Mouse (Mus musculus) hindbrain, embryonic 15.5 days (tissue): ENCODE results near the gene Nmrk2. TPM values are rescaled to one million over a fixed set of nuclear protein-coding genes. Genes with fewer than 3 reads are reported as not detected.
"Not testable (repeated sequence)": the region's sequence is repeated elsewhere in the genome, so short reads cannot be mapped to it uniquely, and the experiment has no call there.

ENCODE experiments used
- ATAC-seq: fragments of 200-750 bp; cut with Nextera tagmentation; 2 replicates; pipeline ENCODE4 v1.8.0; 2017; ENCODE audit warnings: low read depth, moderate number of reproducible peaks, moderate TSS enrichment; ENCODE audit not compliant: low FRiP score
- H3K27ac ChIP-seq: fragments of 300-500 bp; sonication (generic); replicated peaks from 2 replicates; pipeline ENCODE4 v1.5.1; 2015; ENCODE audit warnings: mild to moderate bottlenecking, inconsistent platforms
- H3K27me3 ChIP-seq: fragments of 300-500 bp; sonication (generic); 2 replicates; pipeline ENCODE4 v1.6.1; 2015; ENCODE audit warnings: control low read depth, inconsistent platforms
- H3K36me3 ChIP-seq: fragments of 300-500 bp; sonication (generic); 2 replicates; pipeline ENCODE4 v1.6.1; 2015; ENCODE audit warnings: control low read depth, inconsistent platforms
- H3K4me1 ChIP-seq: fragments of 300-500 bp; sonication (generic); replicated peaks from 2 replicates; pipeline ENCODE4 v1.6.1; 2015; ENCODE audit warnings: control low read depth, inconsistent platforms
- H3K4me2 ChIP-seq: fragments of 300-500 bp; sonication (generic); 2 replicates; pipeline ENCODE4 v1.6.1; 2015; ENCODE audit warnings: moderate library complexity, mild to moderate bottlenecking, inconsistent platforms
- H3K4me3 ChIP-seq: fragments of 300-500 bp; sonication (generic); 2 replicates; pipeline ENCODE4 v1.5.1; 2015; ENCODE audit warnings: mild to moderate bottlenecking, inconsistent platforms
- H3K9ac ChIP-seq: fragments of 300-500 bp; sonication (generic); 2 replicates; pipeline ENCODE4 v1.6.1; 2015; ENCODE audit warnings: inconsistent platforms
- H3K9me3 ChIP-seq: fragments of 300-500 bp; sonication (generic); 2 replicates; pipeline ENCODE4 v1.6.1; 2016; ENCODE audit warnings: control low read depth, inconsistent platforms
- WGBS: fragments of 180-500 bp; shearing (Covaris S2); methylation state at CpG from one replicate; pipeline ENCODE4 v1.1.7; 2015; 5-methylcytosine and 5-hydroxymethylcytosine counted together
- polyA plus RNA-seq: library from polyadenylated mRNA; unstranded; fragments of >200 nt; fragmentation: Nextera tagmentation; extraction: Ambion mirVana; gene quantifications from 2 replicates; pipeline ENCODE4 v1.2.1, GENCODE M21; 2015

Gene Nmrk2
- polyA plus RNA-seq, 1 experiment from 2014 or later = not detected

- H3K4me3 ChIP-seq = no peak overlapping the region
- no peak overlapping the region for H3K9ac ChIP-seq
- H3K4me1 ChIP-seq = peaks cover 68% of the 10 kb centered on the region
- H3K4me2 ChIP-seq = no peak overlapping the region
- ATAC-seq = no peak
- H3K27me3 ChIP-seq = no peaks in the 10 kb centered on the region
- no peaks in the 10 kb centered on the region for H3K9me3 ChIP-seq
- no peak overlapping the region for H3K27ac ChIP-seq
- 89% methylated on average over 32 of the region's 32 CpGs for WGBS
- peaks cover 57% of the 10 kb centered on the region for H3K36me3 ChIP-seq
These were observed 22.2 kb downstream of the Nmrk2 start for GRCm38 (mm10) chr10:81179451-81180342.

- Histone ChIP-seq H3K27ac (no peak overlapping the region), H3K36me3 (peaks cover 50% of the 10 kb centered on the region), H3K27me3 (no peaks in the 10 kb centered on the region), H3K4me3 (no peak overlapping the region), H3K9ac (no peak overlapping the region), H3K4me1 (peaks cover 69% of the 10 kb centered on the region), H3K4me2 (0 out of 2 replicates have a peak overlapping the region, but pooled peaks have one; percentile 83), H3K9me3 (no peaks in the 10 kb centered on the region)
- 93% methylated on average over 11 of the region's 11 CpGs for WGBS
- no peak for ATAC-seq
These were observed 22.9 kb downstream of the Nmrk2 start for GRCm38 (mm10) chr10:81178927-81179326.

- no peak for ATAC-seq
- Histone ChIP-seq H3K27ac (0 out of 2 replicates have a peak overlapping the region, but pooled peaks have one; percentile 90), H3K4me2 (peak overlapping the region; percentile 83), H3K27me3 (no peaks in the 10 kb centered on the region), H3K4me3 (peak overlapping the region; percentile 89), H3K9me3 (no peaks in the 10 kb centered on the region), H3K36me3 (peaks cover 50% of the 10 kb centered on the region), H3K4me1 (peaks cover 71% of the 10 kb centered on the region), H3K9ac (peak overlapping the region; percentile 91)
- 69% methylated on average over 14 of the region's 14 CpGs for WGBS
These were observed 23.7 kb downstream of the Nmrk2 start for GRCm38 (mm10) chr10:81177958-81178712.

- Histone ChIP-seq H3K4me1 (peaks cover 75% of the 10 kb centered on the region), H3K9ac (peak overlapping the region; percentile 91), H3K27me3 (no peaks in the 10 kb centered on the region), H3K9me3 (no peaks in the 10 kb centered on the region), H3K27ac (peak overlapping the region; percentile 90), H3K36me3 (peaks cover 50% of the 10 kb centered on the region), H3K4me3 (peak overlapping the region; percentile 89), H3K4me2 (peak overlapping the region; percentile 83)
- WGBS = 14% methylated on average over 16 of the region's 16 CpGs
- no peak for ATAC-seq
These were observed 24.3 kb downstream of the Nmrk2 start for GRCm38 (mm10) chr10:81177491-81177925.

- no peaks in the 10 kb centered on the region for H3K9me3 ChIP-seq
- peak within 1 kb of the TSS; percentile 90 for H3K27ac ChIP-seq
- peak within 1 kb of the TSS; percentile 91 for H3K9ac ChIP-seq
- H3K4me2 ChIP-seq = peak within 1 kb of the TSS; percentile 83
- peak within 1 kb of the TSS; percentile 89 for H3K4me3 ChIP-seq
- peaks cover 67% of the 10 kb centered on the region for H3K4me1 ChIP-seq
- no peaks in the 10 kb centered on the region for H3K27me3 ChIP-seq
- ATAC-seq = peak; percentile 78
- WGBS = under 1% methylated on average over 77 of the region's 77 CpGs
- H3K36me3 ChIP-seq = peaks cover 42% of the 10 kb centered on the region
These were observed 25.2 kb downstream of the Nmrk2 start, which contains the start of gene Eef2 for GRCm38 (mm10) chr10:81176466-81177271. Gene Eef2, plus strand, starts transcription at chr10:81176631.

- H3K4me1 ChIP-seq = peaks cover 64% of the 10 kb centered on the region
These were observed 25.9 kb downstream of the Nmrk2 start for GRCm38 (mm10) chr10:81175936-81176465.

GRCm38 (mm10) chr10:81175345-81175701 is 26.5 kb downstream of the Nmrk2 start:
- not testable (repeated sequence) for H3K27me3 ChIP-seq, H3K9ac ChIP-seq, H3K9me3 ChIP-seq, ATAC-seq
- Histone ChIP-seq H3K27ac (peak overlapping the region; percentile 90), H3K36me3 (peaks cover 29% of the 10 kb centered on the region), H3K4me2 (peak overlapping the region; percentile 83), H3K4me1 (peaks cover 64% of the 10 kb centered on the region), H3K4me3 (peak overlapping the region; percentile 34)
- 11% methylated on average over 4 of the region's 4 CpGs for WGBS

More at GRCm38 (mm10) chr10:81175936-81176465, 25.9 kb downstream of the Nmrk2 start:
- H3K27me3 ChIP-seq = no peaks in the 10 kb centered on the region
- H3K4me2 ChIP-seq = peak overlapping the region; percentile 83
- peak overlapping the region; percentile 90 for H3K27ac ChIP-seq
- no peaks in the 10 kb centered on the region for H3K9me3 ChIP-seq
- peak overlapping the region; percentile 89 for H3K4me3 ChIP-seq
- WGBS = 5% methylated on average over 13 of the region's 13 CpGs
- ATAC-seq = no peak
- peaks cover 35% of the 10 kb centered on the region for H3K36me3 ChIP-seq
- peak overlapping the region; percentile 39 for H3K9ac ChIP-seq

- H3K9me3 ChIP-seq = no peaks in the 10 kb centered on the region
- H3K4me1 ChIP-seq = peaks cover 63% of the 10 kb centered on the region
- ATAC-seq = peak; percentile 71
- H3K9ac ChIP-seq = peak overlapping the region; percentile 35
- peaks cover 23% of the 10 kb centered on the region for H3K36me3 ChIP-seq
- H3K27ac ChIP-seq = peak overlapping the region; percentile 90
- H3K4me3 ChIP-seq = peak overlapping the region; percentile 34
- no peaks in the 10 kb centered on the region for H3K27me3 ChIP-seq
- WGBS = 2% methylated on average over 29 of the region's 29 CpGs
- H3K4me2 ChIP-seq = peak overlapping the region; percentile 83
These were observed 27.1 kb downstream of the Nmrk2 start for GRCm38 (mm10) chr10:81174617-81175344.

- peak overlapping the region; percentile 90 for H3K27ac ChIP-seq
- H3K4me1 ChIP-seq = peaks cover 59% of the 10 kb centered on the region
- H3K4me2 ChIP-seq = peak overlapping the region; percentile 49
- H3K9ac ChIP-seq = peak overlapping the region; percentile 40; the same call in 1 of the 2 replicates
- peaks cover 7% of the 10 kb centered on the region for H3K36me3 ChIP-seq
- H3K27me3 ChIP-seq = no peaks in the 10 kb centered on the region
- peak; percentile 5; the same call in 1 of the 2 replicates for ATAC-seq
- WGBS = 3% methylated on average over 21 of the region's 21 CpGs
- H3K4me3 ChIP-seq = peak overlapping the region; percentile 13; the same call in 1 of the 2 replicates
- H3K9me3 ChIP-seq = no peaks in the 10 kb centered on the region
These were observed 28.7 kb downstream of the Nmrk2 start for GRCm38 (mm10) chr10:81173132-81173531.

- not testable (repeated sequence) for H3K27me3 ChIP-seq, H3K36me3 ChIP-seq, H3K4me3 ChIP-seq, H3K9me3 ChIP-seq, ATAC-seq, H3K9ac ChIP-seq
- Histone ChIP-seq H3K27ac (peak overlapping the region; percentile 70), H3K4me2 (peak overlapping the region; percentile 87; the same call in 1 of the 2 replicates), H3K4me1 (peaks cover 58% of the 10 kb centered on the region)
- 41% methylated on average over 6 of the region's 14 CpGs for WGBS
These were observed 32.4 kb downstream of the Nmrk2 start for GRCm38 (mm10) chr10:81169411-81169900.
